Mouse (Mus musculus) retina, postnatal 7 days (tissue): ENCODE data around the gene Srpr.

ENCODE experiments used
- DNase-seq: peaks from one replicate; pipeline ENCODE4 v3.0.0-alpha.2; 2012; ENCODE audit warnings: low read depth, low spot score

Srpr gene

DNA sequence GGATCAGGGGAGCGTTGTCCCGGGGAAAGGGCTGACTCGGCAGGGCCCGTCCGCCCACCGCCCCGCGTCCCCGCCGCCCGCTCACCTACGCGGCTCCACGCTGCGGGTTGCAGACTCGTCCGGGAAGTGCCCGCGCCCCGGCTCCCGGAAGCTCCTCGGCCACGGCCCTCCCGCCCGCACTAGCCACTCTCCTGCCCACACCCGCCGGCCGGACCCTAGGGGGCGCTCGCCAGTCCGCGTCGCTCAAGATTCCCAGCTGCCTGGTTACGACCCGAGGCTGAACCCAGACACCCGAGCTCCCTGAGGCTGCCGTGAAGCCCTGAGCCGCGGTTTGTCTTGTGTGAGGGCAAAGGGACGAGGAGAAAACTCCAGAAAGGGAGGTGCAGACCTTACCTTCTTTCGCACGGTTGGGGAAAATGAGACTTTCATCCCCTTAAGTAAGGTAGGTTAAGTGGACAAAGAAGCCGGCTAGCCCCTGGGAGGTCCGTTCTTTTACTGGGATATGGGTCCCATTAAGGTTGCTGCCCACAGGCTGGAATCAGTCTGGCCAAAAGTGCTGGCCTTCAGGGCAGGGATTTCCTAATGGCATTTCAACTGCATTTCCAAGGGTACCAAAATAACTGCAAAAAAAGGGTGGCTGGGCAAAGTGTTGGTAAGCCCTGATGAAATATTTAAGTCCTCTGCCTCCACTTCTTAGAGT lies at the start of gene Srpr, which contains the start of gene Tirap:
Srpr (plus strand) TSS at position 404 of the 700 bp plus-strand sequence.
Tirap (minus strand) TSS at position 520 of the 700 bp plus-strand sequence.
- DNase-seq, result peak; percentile 82

GRCm38 (mm10) chr9:35152923-35153322 lies 47.1 kb upstream of the Srpr start:
- DNase-seq, result no peak

- no peak for DNase-seq
Measured at GRCm38 (mm10) chr9:35156002-35156710, 43.8 kb upstream of the Srpr start.

DNA sequence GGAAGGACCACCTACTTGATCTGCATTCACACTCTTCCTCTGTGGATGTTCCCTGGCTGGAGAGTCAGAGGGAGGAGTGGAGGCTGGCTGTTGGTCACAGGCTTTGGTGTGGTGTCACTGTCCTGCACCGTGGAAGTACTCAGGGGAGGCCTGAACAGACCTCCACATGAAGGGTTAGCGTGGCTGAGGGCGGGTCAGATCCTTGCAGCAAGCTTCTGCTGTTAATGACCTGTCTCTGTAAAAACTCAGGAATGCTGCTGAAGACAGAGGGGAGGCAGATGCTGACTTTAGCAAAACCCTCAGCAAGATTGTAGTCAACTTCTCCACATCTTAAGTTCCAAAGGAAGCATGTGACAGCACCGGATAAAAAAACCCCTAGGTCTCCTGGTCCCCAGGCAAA lies 43.1 kb upstream of the Srpr start:
- DNase-seq, result no peak

GRCm38 (mm10) chr9:35158477-35158876 lies 41.5 kb upstream of the Srpr start:
- DNase-seq, result no peak

DNA sequence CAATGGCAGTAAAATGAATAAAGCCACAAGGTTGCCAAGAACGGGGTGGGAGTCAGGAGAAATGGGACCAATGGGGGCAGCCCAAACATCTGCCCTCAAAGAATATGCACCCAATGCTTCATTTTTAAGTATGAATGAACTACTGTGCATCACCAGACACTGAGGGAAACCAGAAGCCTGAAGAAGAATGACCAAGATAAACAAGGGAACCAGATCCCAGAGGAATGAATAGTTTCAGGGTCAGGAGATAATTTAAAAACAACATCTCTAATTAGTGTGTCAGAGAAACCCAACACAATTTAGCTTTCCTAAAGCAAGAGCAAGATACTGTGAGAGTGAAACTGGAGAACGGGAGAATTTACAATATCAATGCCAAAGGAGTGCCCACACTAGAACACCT lies 39.3 kb upstream of the Srpr start:
- no peak for DNase-seq

GRCm38 (mm10) chr9:35161721-35162120 lies 38.3 kb upstream of the Srpr start:
- DNase-seq, result no peak

DNA sequence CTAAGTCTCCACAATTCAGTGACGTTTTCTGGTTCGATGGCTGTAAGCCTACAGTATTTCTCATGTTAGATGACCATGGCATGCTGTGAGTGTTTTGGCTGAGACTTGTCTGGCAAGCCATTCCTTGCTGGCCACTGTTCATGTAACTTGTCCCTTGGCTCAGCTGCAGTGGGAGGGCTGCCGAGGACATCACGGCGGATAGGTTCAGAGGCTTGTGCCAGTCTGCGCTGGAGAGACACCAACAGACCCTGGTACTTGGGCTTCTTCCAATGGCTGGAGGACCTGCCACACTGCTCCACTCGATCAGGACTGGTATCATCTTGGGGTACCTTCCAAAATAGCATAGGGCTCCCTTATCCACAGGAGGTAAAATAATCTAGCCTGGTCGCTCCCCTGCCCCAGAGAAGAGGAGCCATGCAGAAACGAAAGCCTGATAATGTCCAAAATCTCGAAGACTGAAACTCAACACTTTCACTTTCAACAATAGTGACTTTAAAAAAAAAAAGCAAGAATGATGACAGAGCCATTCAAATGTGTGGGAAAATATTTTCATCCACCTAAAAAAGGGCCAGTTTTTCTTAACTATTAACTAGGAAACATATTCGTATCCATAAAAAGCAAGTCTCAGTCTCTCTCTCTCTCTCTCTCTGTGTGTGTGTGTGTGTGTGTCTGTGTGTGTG lies 36.8 kb upstream of the Srpr start:
- DNase-seq, result no peak

DNA sequence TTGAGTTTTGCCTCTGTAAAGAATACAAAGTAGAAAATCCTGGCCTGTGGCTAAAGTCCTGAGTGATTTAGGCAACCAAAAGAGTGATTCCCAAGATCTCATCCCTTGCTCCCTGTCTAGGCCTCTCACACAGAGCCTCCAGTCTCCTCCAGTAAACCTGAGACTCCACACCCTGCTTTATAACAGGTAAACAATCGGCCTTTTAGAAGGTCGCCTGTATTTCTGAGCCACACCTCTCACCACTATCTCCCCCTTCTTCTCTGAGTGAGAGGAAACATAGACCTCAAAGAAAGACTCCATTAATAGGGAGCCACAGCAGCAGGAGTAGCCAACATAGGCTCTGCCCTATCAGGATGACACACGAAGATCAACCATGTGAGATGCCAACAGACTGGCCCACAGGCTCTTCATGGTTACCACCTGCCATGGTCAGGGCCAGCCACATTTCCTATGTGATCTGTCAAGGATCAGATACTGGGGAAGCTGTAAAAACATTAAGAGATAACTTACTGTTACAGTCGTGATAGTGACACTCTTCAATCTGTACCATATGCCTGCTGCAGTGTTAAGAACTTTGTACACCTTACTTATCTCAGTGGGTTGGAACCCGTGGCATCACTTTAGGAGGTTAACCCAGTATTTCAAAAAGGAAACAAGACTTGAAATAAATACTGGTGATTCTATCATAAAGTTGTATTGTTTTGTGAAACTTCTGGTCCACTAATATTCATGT lies 35.7 kb upstream of the Srpr start:
- DNase-seq, result no peak

GRCm38 (mm10) chr9:35166144-35166797 lies 33.7 kb upstream of the Srpr start:
- peak; percentile 59 for DNase-seq

- peak; percentile 6 for DNase-seq
Measured at GRCm38 (mm10) chr9:35166798-35167635, 33.0 kb upstream of the Srpr start.

GRCm38 (mm10) chr9:35170071-35170470 lies 29.9 kb upstream of the Srpr start:
- no peak for DNase-seq

DNA sequence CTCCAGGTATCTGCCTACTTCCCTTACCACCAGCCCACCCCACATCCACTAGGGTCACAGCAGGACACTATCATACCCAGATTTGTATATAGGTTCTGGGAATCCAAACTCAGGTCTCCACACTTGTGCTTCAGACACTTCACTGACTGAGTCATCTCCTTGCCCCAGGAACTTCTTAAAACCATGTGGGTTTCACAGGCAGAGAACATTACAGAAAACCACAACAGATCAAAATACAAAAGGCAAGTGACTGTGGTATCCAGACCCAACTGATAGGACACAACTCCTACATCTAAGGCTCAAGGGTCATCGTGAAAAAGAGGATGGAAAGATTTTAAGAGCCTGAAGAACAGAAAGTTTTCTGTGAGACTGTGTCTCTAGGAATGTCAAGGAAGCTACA lies 26.6 kb upstream of the Srpr start:
- DNase-seq, result no peak

DNA sequence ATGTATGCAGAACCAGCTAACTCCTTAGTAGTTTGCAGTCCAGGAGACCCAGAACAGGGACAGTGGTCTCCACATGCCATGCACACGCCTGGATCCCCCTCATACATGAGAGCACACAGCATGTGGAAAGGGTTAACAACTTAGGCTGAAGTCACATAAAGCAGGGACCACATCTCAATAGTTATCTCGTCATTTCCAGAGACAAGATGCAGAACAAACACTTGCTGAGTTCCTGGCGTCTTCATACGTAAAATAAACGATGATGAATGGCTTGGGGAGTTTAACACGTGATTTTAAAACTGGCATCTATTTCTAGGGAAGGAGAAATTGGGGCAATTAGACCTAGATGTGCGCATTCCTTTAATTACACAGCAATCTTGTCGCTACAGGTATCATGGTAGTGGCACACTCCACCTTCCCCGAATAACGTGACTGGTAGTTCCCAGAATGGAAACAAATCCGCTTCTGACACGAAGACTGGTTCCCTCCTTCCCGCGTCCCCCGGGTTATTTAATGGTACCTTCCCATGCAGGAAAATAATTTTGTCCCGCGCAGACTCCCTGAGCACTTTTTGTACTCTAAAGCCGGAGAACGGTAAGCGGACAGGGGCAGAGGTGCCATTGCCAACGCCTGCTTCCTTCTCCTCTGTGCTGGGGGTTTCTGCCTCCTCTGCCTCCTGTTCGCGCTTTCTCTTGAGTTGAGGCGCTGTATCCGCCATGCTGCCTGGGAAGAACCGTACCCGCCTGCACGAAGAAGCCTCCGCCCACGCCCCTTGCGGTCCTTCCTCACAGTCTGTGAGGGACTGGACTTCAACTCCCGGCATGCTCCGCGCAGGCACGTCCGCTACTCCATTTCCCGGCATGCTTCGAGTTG lies 24.5 kb upstream of the Srpr start, which contains the start of gene Dcps:
Dcps (minus strand) TSS at position 811 of the 873 bp plus-strand sequence.
- peak; percentile 83 for DNase-seq

DNA sequence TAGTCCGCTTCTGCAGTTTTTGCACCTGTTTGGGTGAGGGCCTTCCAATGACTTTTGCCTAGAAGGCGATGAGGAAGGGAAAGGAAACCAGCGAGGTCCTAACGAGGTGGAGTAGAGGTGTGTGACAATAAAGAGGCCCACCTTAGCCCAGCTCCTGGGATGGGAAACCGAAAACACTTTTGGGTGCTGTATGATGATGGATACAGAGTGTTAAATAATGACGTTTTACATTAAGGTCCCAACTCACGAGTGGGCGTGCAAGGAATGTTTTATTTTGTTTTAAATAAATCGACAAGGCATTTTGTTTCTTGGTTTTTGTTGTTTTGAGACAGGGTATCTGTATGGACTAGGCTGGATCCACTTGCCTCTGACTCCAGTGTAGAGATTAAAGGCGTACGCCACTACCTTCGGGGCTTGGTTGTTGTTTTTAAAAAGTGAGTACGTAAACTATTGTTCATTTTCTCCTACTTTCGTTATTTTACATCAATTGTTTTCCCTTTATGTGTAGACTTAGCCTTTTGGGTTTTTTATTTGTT lies 23.8 kb upstream of the Srpr start:
- DNase-seq, result no peak

DNA sequence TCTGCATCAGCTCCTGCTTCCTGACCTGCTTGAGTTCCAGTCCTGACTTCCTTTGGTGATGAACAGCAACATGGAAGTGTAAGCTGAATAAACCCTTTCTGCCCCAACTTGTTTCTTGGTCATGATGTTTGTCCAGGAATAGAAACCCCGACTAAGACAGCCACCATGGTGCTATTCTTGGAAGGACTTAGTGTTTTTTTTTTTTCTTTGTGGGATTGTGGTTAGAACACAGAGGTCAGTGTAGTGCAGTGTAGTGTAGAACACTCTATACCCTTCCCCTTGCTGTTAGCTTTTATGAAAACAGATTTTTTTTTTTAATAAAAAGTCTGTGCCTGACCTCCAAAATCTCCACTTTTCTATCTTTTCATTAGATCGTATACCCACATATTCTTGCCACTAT lies 17.1 kb upstream of the Srpr start:
- no peak for DNase-seq

DNA sequence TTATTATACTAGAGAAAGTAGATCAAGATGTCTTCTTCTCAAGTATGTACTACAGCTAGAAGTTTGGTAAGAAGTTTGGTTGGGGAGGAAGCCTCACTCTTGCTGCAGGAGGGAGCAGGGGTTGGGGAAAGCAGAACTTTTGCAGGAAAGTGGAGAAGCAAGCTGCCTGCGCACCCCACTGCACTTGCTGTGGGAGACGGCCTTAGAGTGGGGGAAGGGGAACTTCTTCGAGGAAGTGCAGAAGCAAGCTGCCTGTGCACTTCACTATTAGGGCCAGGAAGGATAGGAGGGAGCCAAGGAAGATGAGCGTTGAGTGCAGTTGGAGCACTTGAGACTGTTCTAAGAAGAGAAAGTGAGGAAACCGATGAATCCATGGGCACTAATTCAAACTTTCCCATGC lies 16.6 kb upstream of the Srpr start:
- DNase-seq, result no peak

- DNase-seq, result no peak
Measured at GRCm38 (mm10) chr9:35186430-35186829, 13.5 kb upstream of the Srpr start.

DNA sequence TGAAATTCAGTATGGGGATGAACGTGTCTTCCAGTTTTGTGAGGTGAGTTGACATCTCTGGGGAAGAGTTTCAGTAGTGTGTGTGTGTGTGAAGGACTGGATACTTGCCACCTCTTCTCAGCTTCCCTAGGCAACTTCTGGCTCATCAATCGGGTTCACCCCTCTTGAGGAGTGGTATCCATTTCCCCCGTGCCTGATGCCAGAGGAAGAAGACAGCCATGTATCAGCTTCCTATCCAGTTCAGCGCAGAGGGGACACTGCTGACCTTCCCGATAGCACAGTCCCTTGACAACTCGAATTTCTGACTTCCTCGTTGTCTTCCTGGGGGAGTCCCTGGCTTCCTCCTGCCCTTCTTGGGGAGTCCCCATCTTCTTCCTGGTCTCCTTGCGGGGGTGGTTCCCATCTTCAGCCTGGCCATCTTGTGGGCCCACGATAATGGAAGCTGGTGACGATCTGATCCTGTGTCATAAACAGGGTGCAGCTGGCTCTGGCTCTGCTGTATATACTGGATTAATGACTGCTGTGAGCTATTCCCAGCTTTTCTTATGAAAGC lies 12.5 kb upstream of the Srpr start:
- no peak for DNase-seq
